Mouse (Mus musculus) ES-Bruce4 (cell line): ENCODE data around the gene Nlrx1. TPM values are rescaled to one million over a fixed set of nuclear protein-coding genes. Genes with fewer than 3 reads are reported as not detected.

Experiments used
- H3K27ac ChIP-seq: 2 replicates; pipeline ENCODE4 v1.5.1; 2012; ENCODE audit warnings: low read length, inconsistent platforms; ENCODE audit not compliant: insufficient read depth
- H3K27me3 ChIP-seq: 2 replicates; pipeline ENCODE4 v1.6.1; 2012; ENCODE audit warnings: mild to moderate bottlenecking, low read length, inconsistent platforms; ENCODE audit not compliant: control insufficient read depth, poor library complexity, insufficient read depth, severe bottlenecking
- H3K36me3 ChIP-seq: 2 replicates; pipeline ENCODE4 v1.6.1; 2012; ENCODE audit warnings: inconsistent platforms, mild to moderate bottlenecking, low read length, moderate library complexity; ENCODE audit not compliant: control insufficient read depth, poor library complexity, insufficient read depth, severe bottlenecking
- H3K4me1 ChIP-seq: one replicate; pipeline ENCODE4 v1.8.1; 2011; ENCODE audit warnings: low read length; ENCODE audit not compliant: control insufficient read depth, insufficient read depth
- H3K4me3 ChIP-seq: 2 replicates; pipeline ENCODE4 v1.5.1; 2011; ENCODE audit warnings: low read depth, mild to moderate bottlenecking, low read length
- H3K9ac ChIP-seq: 2 replicates; pipeline ENCODE4 v1.6.1; 2012; ENCODE audit warnings: low read depth, mild to moderate bottlenecking, inconsistent platforms; ENCODE audit not compliant: poor library complexity, severe bottlenecking
- H3K9me3 ChIP-seq: replicated peaks from 2 replicates; pipeline ENCODE4 v1.6.1; 2012; ENCODE audit warnings: mild to moderate bottlenecking, low read length, inconsistent platforms; ENCODE audit not compliant: control insufficient read depth, poor library complexity, insufficient read depth, severe bottlenecking
- CTCF ChIP-seq: IDR thresholded peaks from one replicate; pipeline ENCODE4 v1.8.1; 2011; ENCODE audit warnings: low read depth, low read length
- EP300 ChIP-seq: IDR thresholded peaks from 2 replicates; pipeline ENCODE4 v1.6.1; 2011; ENCODE audit warnings: low read depth, low read length; ENCODE audit not compliant: insufficient read depth
- POLR2A ChIP-seq: IDR thresholded peaks from one replicate; pipeline ENCODE4 v1.8.1; 2011; ENCODE audit warnings: low read length; ENCODE audit not compliant: insufficient read depth
- polyA plus RNA-seq: library from polyadenylated mRNA; stranded (reverse); fragments of >200 nt; gene quantifications from 2 replicates; pipeline ENCODE4 v1.2.4, GENCODE M21; 2011; ENCODE audit warnings: low read depth; ENCODE audit not compliant: missing spikeins, insufficient read depth, insufficient read length

Gene Nlrx1
- polyA plus RNA-seq, 1 experiment: 1.6 TPM

DNA sequence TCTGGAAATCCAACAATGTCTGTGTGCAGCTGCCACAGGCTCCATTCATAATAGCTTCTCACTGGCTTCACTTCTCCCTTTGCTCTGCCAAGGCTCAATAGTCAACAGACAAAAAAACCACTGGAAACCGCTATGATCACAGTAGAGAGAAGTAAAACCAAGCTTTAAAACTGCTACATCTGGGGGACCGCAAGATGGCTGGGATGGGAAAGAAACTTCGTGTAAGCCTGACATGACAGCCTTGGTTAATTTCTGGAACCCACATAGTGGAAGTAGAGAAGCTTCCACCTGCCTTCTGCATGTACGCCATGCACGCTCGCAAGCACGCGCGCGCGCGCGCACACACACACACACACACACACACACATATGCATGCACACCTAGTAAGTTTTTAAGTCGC, 54.9 kb downstream of the Nlrx1 start:
- no peaks in the 10 kb centered on the region for H3K9me3 ChIP-seq
- H3K4me1 ChIP-seq: no peaks in the 10 kb centered on the region
- H3K27ac ChIP-seq: no peak overlapping the region
- TF ChIP-seq EP300 (no peak), CTCF (no peak), POLR2A (no peak)
- H3K9ac ChIP-seq: no peak overlapping the region
- H3K4me3 ChIP-seq: no peak overlapping the region
- no peaks in the 10 kb centered on the region for H3K27me3 ChIP-seq
- H3K36me3 ChIP-seq: peaks cover 2% of the 10 kb centered on the region; the same call in 1 of the 2 replicates

DNA sequence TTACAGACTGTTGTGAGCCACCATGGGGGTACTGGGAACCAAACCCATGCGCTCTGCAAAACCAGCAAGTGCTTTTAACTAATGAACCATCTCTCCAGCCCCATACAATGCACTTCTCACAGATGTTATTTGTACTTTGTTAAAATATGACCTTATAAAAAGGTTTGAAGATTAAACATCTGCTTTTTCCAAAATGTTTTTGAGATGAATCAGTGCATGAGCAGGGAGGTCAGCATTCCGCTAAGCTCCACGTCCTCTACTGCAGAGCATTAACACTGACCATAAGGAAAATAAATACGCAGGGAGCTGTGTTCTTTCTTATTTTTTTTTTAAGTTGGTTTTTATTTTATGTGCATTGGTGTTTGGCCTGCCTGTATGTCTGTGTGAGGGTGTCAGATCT, 56.0 kb downstream of the Nlrx1 start:
- H3K27me3 ChIP-seq: no peaks in the 10 kb centered on the region
- no peak overlapping the region for H3K27ac ChIP-seq
- no peaks in the 10 kb centered on the region for H3K4me1 ChIP-seq
- H3K36me3 ChIP-seq: peaks cover 2% of the 10 kb centered on the region; the same call in 1 of the 2 replicates
- no peak for TF ChIP-seq POLR2A
- TF ChIP-seq EP300: no peak
- no peak for TF ChIP-seq CTCF
- H3K4me3 ChIP-seq: no peak overlapping the region
- H3K9me3 ChIP-seq: no peaks in the 10 kb centered on the region
- H3K9ac ChIP-seq: no peak overlapping the region

DNA sequence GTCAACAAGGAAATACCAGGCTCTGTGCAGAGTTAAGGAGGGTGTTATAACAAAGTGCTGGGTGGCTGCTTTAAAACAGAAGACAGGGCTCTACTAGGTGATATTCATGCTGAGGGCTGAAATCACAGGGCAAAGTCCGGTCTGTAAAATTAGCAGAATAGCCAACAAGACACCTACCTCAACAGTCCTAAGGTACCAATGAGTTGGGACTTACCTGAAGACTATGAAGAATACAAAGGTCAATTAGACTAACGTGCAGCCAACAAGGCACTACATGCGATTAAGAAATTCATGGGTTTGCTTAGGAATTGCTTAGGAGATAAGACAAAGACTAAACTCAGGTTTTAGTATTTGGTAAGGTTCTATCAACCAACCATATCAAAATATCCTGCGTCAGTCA, 59.0 kb downstream of the Nlrx1 start:
- H3K27me3 ChIP-seq: no peaks in the 10 kb centered on the region
- H3K4me3 ChIP-seq: no peak overlapping the region
- H3K4me1 ChIP-seq: no peaks in the 10 kb centered on the region
- no peak overlapping the region for H3K9ac ChIP-seq
- H3K27ac ChIP-seq: no peak overlapping the region
- peaks cover 2% of the 10 kb centered on the region; the same call in 1 of the 2 replicates for H3K36me3 ChIP-seq
- no peak for TF ChIP-seq POLR2A
- no peak for TF ChIP-seq EP300
- no peak for TF ChIP-seq CTCF
- H3K9me3 ChIP-seq: no peaks in the 10 kb centered on the region

DNA sequence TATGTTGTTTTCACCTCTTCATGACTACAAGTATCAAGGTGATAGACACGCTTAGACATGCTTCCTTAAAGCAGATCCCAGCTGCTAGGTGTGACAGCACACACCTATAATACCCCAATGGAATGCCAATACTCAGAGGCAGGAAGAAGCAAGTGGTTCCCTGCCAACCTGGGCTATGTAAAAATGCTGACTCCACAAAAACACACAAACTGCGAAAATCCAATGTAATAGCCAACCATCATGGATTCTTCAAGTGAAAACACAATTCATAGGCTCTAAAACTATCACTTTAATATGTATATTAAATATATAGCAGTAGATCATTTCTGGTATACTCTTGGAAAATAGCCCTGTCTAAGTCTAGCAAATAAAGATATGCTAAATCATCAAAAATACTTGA, 60.6 kb downstream of the Nlrx1 start:
- Histone ChIP-seq H3K9ac (no peak overlapping the region), H3K27me3 (no peaks in the 10 kb centered on the region), H3K4me3 (no peak overlapping the region), H3K36me3 (peaks cover 2% of the 10 kb centered on the region; the same call in 1 of the 2 replicates), H3K27ac (no peak overlapping the region), H3K9me3 (no peaks in the 10 kb centered on the region), H3K4me1 (no peaks in the 10 kb centered on the region)
- TF ChIP-seq CTCF (no peak), EP300 (no peak), POLR2A (no peak)

Other genes starting within 250 kb of the Nlrx1 start
- 11.4 and 15.4 TPM in 2 replicates for gene Thy1, start 225.2 kb downstream of the Nlrx1 start, polyA plus RNA-seq
- gene Usp2, start 201.6 kb downstream of the Nlrx1 start, polyA plus RNA-seq: 9.6 and 14.2 TPM in 2 replicates
- not detected in 2 replicates for gene Mfrp, start 166.9 kb downstream of the Nlrx1 start, polyA plus RNA-seq
- gene C1qtnf5, start 161.4 kb downstream of the Nlrx1 start, polyA plus RNA-seq: not detected in 2 replicates
- 0.49 and 0.67 TPM in 2 replicates for gene Gm49380, start 155.1 kb downstream of the Nlrx1 start, polyA plus RNA-seq
- 34.1 and 34.3 TPM in 2 replicates for gene Rnf26, start 155.1 kb downstream of the Nlrx1 start, polyA plus RNA-seq
- 57.6 and 58.0 TPM in 2 replicates for gene Mcam, start 134.1 kb downstream of the Nlrx1 start, polyA plus RNA-seq
- 58.8 and 62.0 TPM in 2 replicates for gene Cbl, start 34.5 kb downstream of the Nlrx1 start, polyA plus RNA-seq
- not detected in 2 replicates for gene Ccdc153, start 27.9 kb downstream of the Nlrx1 start, polyA plus RNA-seq
- gene Pdzd3, start 17.1 kb downstream of the Nlrx1 start, polyA plus RNA-seq: not detected in 2 replicates
- 0.62 and 1.3 TPM in 2 replicates for gene Abcg4, start 20.0 kb upstream of the Nlrx1 start, polyA plus RNA-seq
- 24.8 and 27.8 TPM in 2 replicates for gene Hinfp, start 37.1 kb upstream of the Nlrx1 start, polyA plus RNA-seq
- 5.1 and 7.0 TPM in 2 replicates for gene C2cd2l, start 51.7 kb upstream of the Nlrx1 start, polyA plus RNA-seq
- gene Dpagt1, start 57.4 kb upstream of the Nlrx1 start, polyA plus RNA-seq: 13.7 and 17.4 TPM in 2 replicates
- gene H2afx, start 66.1 kb upstream of the Nlrx1 start, polyA plus RNA-seq: 173 and 202 TPM in 2 replicates
- gene Hmbs, start 75.6 kb upstream of the Nlrx1 start, polyA plus RNA-seq: 76.5 and 80.3 TPM in 2 replicates
- gene Vps11, start 93.1 kb upstream of the Nlrx1 start, polyA plus RNA-seq: 26.7 and 30.5 TPM in 2 replicates
- gene Hyou1, start 110.9 kb upstream of the Nlrx1 start, polyA plus RNA-seq: 114 and 147 TPM in 2 replicates
- 7.7 and 8.1 TPM in 2 replicates for gene Slc37a4, start 128.3 kb upstream of the Nlrx1 start, polyA plus RNA-seq
- gene Rps25, start 138.5 kb upstream of the Nlrx1 start, polyA plus RNA-seq: 4,348 and 4,428 TPM in 2 replicates
- gene Trappc4, start 139.0 kb upstream of the Nlrx1 start, polyA plus RNA-seq: 83.0 and 89.8 TPM in 2 replicates
- 13.7 and 14.3 TPM in 2 replicates for gene Ccdc84, start 150.0 kb upstream of the Nlrx1 start, polyA plus RNA-seq
- gene Foxr1, start 172.5 kb upstream of the Nlrx1 start, polyA plus RNA-seq: 1.3 and 1.8 TPM in 2 replicates
- gene Upk2, start 186.4 kb upstream of the Nlrx1 start, polyA plus RNA-seq: 1.7 and 2.5 TPM in 2 replicates
- gene Bcl9l, start 214.2 kb upstream of the Nlrx1 start, polyA plus RNA-seq: 22.6 and 25.6 TPM in 2 replicates